Mouse (Mus musculus): ENCODE results near the gene Phf20.
A peak's percentile ranks its signal among the peaks of the same experiment; 100 is the strongest.

- no peak for TF ChIP-seq CTCF (IDR thresholded peaks at IDR 0.05; ENCODE audit: control insufficient read depth, insufficient read depth, low read length)
- peak; percentile 88 for TF ChIP-seq POLR2A (IDR thresholded peaks at IDR 0.05; ENCODE audit: borderline replicate concordance, control insufficient read depth, low read depth, low read length)
Measured at GRCm38 (mm10) chr2:156312297-156312897, 116.1 kb downstream of the Phf20 start, which contains the start of the genes Cnbd2 and Scand1.

Measured in bone marrow, adult 2 months (tissue).